Mouse (Mus musculus): ENCODE measurements around the gene Rragd.
A peak's percentile ranks its signal among the peaks of the same experiment; 100 is the strongest.
"Not testable (repeated sequence)": the region's sequence is repeated elsewhere in the genome, so short reads cannot be mapped to it uniquely, and the experiment has no call there.

Rragd gene

GRCm38 (mm10) chr4:32982716-32983175 is at the start of gene Rragd:
Rragd (plus strand) TSS chr4:32983037.
- no peak for DNase-seq (ENCODE audit: low read depth, low spot score)

- no peak for DNase-seq (ENCODE audit: low read depth, low spot score)
These were observed 46.0 kb upstream of the Rragd start for GRCm38 (mm10) chr4:32936762-32937341.

GRCm38 (mm10) chr4:32939521-32939920 is 43.3 kb upstream of the Rragd start:
- no peak for DNase-seq (ENCODE audit: low read depth, low spot score)

GRCm38 (mm10) chr4:32939964-32940363 is 42.9 kb upstream of the Rragd start:
- DNase-seq (ENCODE audit: low read depth, low spot score), result no peak

GRCm38 (mm10) chr4:32940984-32941383 is 41.9 kb upstream of the Rragd start:
- no peak for DNase-seq (ENCODE audit: low read depth, low spot score)

GRCm38 (mm10) chr4:32947631-32948030 is 35.2 kb upstream of the Rragd start:
- no peak for DNase-seq (ENCODE audit: low read depth, low spot score)

- DNase-seq (ENCODE audit: low read depth, low spot score), result no peak
These were observed 34.1 kb upstream of the Rragd start for GRCm38 (mm10) chr4:32948696-32949095.

- DNase-seq (ENCODE audit: low read depth, low spot score), result peak; percentile 55
These were observed 32.3 kb upstream of the Rragd start, which contains the start of gene Ankrd6 for GRCm38 (mm10) chr4:32950356-32951034. Ankrd6 (minus strand) TSS chr4:32950841.

- DNase-seq (ENCODE audit: low read depth, low spot score), result no peak
These were observed 31.5 kb upstream of the Rragd start for GRCm38 (mm10) chr4:32951035-32951940.

- no peak for DNase-seq (ENCODE audit: low read depth, low spot score)
These were observed 30.2 kb upstream of the Rragd start for GRCm38 (mm10) chr4:32952681-32953080.

GRCm38 (mm10) chr4:32956423-32956822 is 26.4 kb upstream of the Rragd start:
- no peak for DNase-seq (ENCODE audit: low read depth, low spot score)

- no peak for DNase-seq (ENCODE audit: low read depth, low spot score)
These were observed 21.4 kb upstream of the Rragd start for GRCm38 (mm10) chr4:32961394-32961793.

GRCm38 (mm10) chr4:32964619-32965018 is 18.2 kb upstream of the Rragd start:
- DNase-seq (ENCODE audit: low read depth, low spot score), result not testable (repeated sequence)

GRCm38 (mm10) chr4:32977331-32977730 is 5.5 kb upstream of the Rragd start:
- DNase-seq (ENCODE audit: low read depth, low spot score), result no peak

GRCm38 (mm10) chr4:32980061-32980460 is 2.8 kb upstream of the Rragd start:
- no peak for DNase-seq (ENCODE audit: low read depth, low spot score)

- no peak for DNase-seq (ENCODE audit: low read depth, low spot score)
These were observed 1.2 kb upstream of the Rragd start for GRCm38 (mm10) chr4:32981617-32982016.

- DNase-seq (ENCODE audit: low read depth, low spot score), result no peak
These were observed 659 bp upstream of the Rragd start for GRCm38 (mm10) chr4:32982041-32982715.

- DNase-seq (ENCODE audit: low read depth, low spot score), result peak; percentile 56
These were observed 629 bp downstream of the Rragd start for GRCm38 (mm10) chr4:32983176-32984155.

- no peak for DNase-seq (ENCODE audit: low read depth, low spot score)
These were observed 1.4 kb downstream of the Rragd start for GRCm38 (mm10) chr4:32984242-32984641.

Measured in retina, adult 2 months (tissue).